Mouse (Mus musculus) small intestine, adult 2 months (tissue): Measurements from ENCODE around the gene Dact2. TPM values are rescaled to one million over a fixed set of nuclear protein-coding genes. Genes with fewer than 3 reads are reported as not detected.

Source experiments
- H3K27ac ChIP-seq: fragments of 200-500 bp; 2 replicates; pipeline ENCODE4 v1.5.1; 2012; ENCODE audit warnings: low read depth, low read length, control low read depth, inconsistent platforms; ENCODE audit not compliant: insufficient read depth
- H3K27me3 ChIP-seq: fragments of 200-500 bp; 2 replicates; pipeline ENCODE4 v1.6.1; 2012; ENCODE audit warnings: mild to moderate bottlenecking, moderate library complexity, low read length, inconsistent platforms; ENCODE audit not compliant: control insufficient read depth, insufficient read depth
- H3K36me3 ChIP-seq: fragments of 200-500 bp; 2 replicates; pipeline ENCODE4 v1.6.1; 2012; ENCODE audit warnings: mild to moderate bottlenecking, low read length, control low read depth, inconsistent platforms; ENCODE audit not compliant: control insufficient read depth, insufficient read depth
- H3K4me1 ChIP-seq: fragments of 200-500 bp; 2 replicates; pipeline ENCODE4 v1.6.1; 2012; ENCODE audit warnings: low read length, inconsistent platforms, mixed read lengths; ENCODE audit not compliant: control insufficient read depth, insufficient read depth, insufficient read length
- H3K4me3 ChIP-seq: fragments of 200-500 bp; 2 replicates; pipeline ENCODE4 v1.5.1; 2012; ENCODE audit warnings: low read depth, mild to moderate bottlenecking, control low read depth, inconsistent platforms, low read length, moderate library complexity
- CTCF ChIP-seq: fragments of 200-500 bp; IDR thresholded peaks from 2 replicates; pipeline ENCODE4 v1.5.1; 2012; ENCODE audit warnings: low read depth, mild to moderate bottlenecking, control low read depth, inconsistent platforms, low read length, moderate library complexity, mixed read lengths; ENCODE audit not compliant: insufficient replicate concordance, insufficient read length; ENCODE audit errors: extremely low read depth
- POLR2A ChIP-seq: fragments of 200-500 bp; IDR thresholded peaks from 2 replicates; pipeline ENCODE4 v1.6.1; 2012; ENCODE audit warnings: low read depth, mild to moderate bottlenecking, control low read depth, inconsistent platforms, low read length, moderate library complexity
- WGBS: fragments of 180-500 bp; shearing (Covaris S2); methylation state at CpG from one replicate; pipeline ENCODE4 v1.1.7; 2018; 5-methylcytosine and 5-hydroxymethylcytosine counted together
- polyA plus RNA-seq: library from polyadenylated mRNA; depleted of rRNA; stranded (reverse); fragments of >200 nt; gene quantifications from 2 replicates; pipeline ENCODE4 v1.2.3, GENCODE M21; 2012

Gene Dact2
- polyA plus RNA-seq, 1 experiment = 43.8 TPM

- TF ChIP-seq CTCF = no peak
- TF ChIP-seq POLR2A = no peak
- 93% methylated on average over 8 of the region's 8 CpGs for WGBS
- H3K27me3 ChIP-seq = no peaks in the 10 kb centered on the region
- no peak overlapping the region for H3K4me3 ChIP-seq
- H3K27ac ChIP-seq = no peak overlapping the region
- no peaks in the 10 kb centered on the region for H3K4me1 ChIP-seq
- H3K36me3 ChIP-seq = no peaks in the 10 kb centered on the region
Measured at GRCm38 (mm10) chr17:14242634-14243033, 38.5 kb upstream of the Dact2 start.

GRCm38 (mm10) chr17:14239960-14240359, 35.9 kb upstream of the Dact2 start:
- no peaks in the 10 kb centered on the region for H3K27me3 ChIP-seq
- no peak overlapping the region for H3K27ac ChIP-seq
- no peaks in the 10 kb centered on the region for H3K36me3 ChIP-seq
- no peak for TF ChIP-seq CTCF
- TF ChIP-seq POLR2A = no peak
- 88% methylated on average over 10 of the region's 10 CpGs for WGBS
- no peak overlapping the region for H3K4me3 ChIP-seq
- peaks cover 11% of the 10 kb centered on the region; the same call in 1 of the 2 replicates for H3K4me1 ChIP-seq

GRCm38 (mm10) chr17:14237134-14237533, 33.0 kb upstream of the Dact2 start:
- TF ChIP-seq CTCF = no peak
- TF ChIP-seq POLR2A = no peak
- no peak overlapping the region for H3K27ac ChIP-seq
- H3K4me3 ChIP-seq = no peak overlapping the region
- no peaks in the 10 kb centered on the region for H3K27me3 ChIP-seq
- 79% methylated on average over 6 of the region's 6 CpGs for whole genome bisulfite sequencing
- no peaks in the 10 kb centered on the region for H3K36me3 ChIP-seq
- peaks cover 16% of the 10 kb centered on the region; the same call in 1 of the 2 replicates for H3K4me1 ChIP-seq

GRCm38 (mm10) chr17:14234774-14235389, 30.8 kb upstream of the Dact2 start:
- no peak for TF ChIP-seq POLR2A
- no peak for TF ChIP-seq CTCF
- peaks cover 26% of the 10 kb centered on the region; the same call in 1 of the 2 replicates for H3K4me1 ChIP-seq
- no peaks in the 10 kb centered on the region for H3K36me3 ChIP-seq
- H3K27ac ChIP-seq = peak overlapping the region; percentile 61
- WGBS = 27% methylated on average over 12 of the region's 12 CpGs
- no peaks in the 10 kb centered on the region for H3K27me3 ChIP-seq
- H3K4me3 ChIP-seq = no peak overlapping the region

GRCm38 (mm10) chr17:14233658-14234057, 29.6 kb upstream of the Dact2 start:
- Histone ChIP-seq H3K27me3 (no peaks in the 10 kb centered on the region), H3K36me3 (no peaks in the 10 kb centered on the region), H3K4me3 (no peak overlapping the region), H3K4me1 (peaks cover 33% of the 10 kb centered on the region; the same call in 1 of the 2 replicates), H3K27ac (no peak overlapping the region)
- WGBS = 14% methylated on average over 4 of the region's 4 CpGs
- TF ChIP-seq CTCF (peak; percentile 68; the same call in 1 of the 2 replicates), POLR2A (no peak)

GRCm38 (mm10) chr17:14232629-14233028, 28.5 kb upstream of the Dact2 start:
- Histone ChIP-seq H3K27me3 (no peaks in the 10 kb centered on the region), H3K4me1 (peaks cover 33% of the 10 kb centered on the region; the same call in 1 of the 2 replicates), H3K36me3 (no peaks in the 10 kb centered on the region), H3K27ac (no peak overlapping the region), H3K4me3 (no peak overlapping the region)
- 54% methylated on average over 3 of the region's 3 CpGs for WGBS
- TF ChIP-seq POLR2A (no peak), CTCF (peak; percentile 79; the same call in 1 of the 2 replicates)

GRCm38 (mm10) chr17:14230698-14231430, 26.8 kb upstream of the Dact2 start:
- Histone ChIP-seq H3K4me3 (no peak overlapping the region), H3K27me3 (no peaks in the 10 kb centered on the region), H3K27ac (no peak overlapping the region), H3K36me3 (no peaks in the 10 kb centered on the region), H3K4me1 (peaks cover 31% of the 10 kb centered on the region; the same call in 1 of the 2 replicates)
- TF ChIP-seq CTCF (no peak), POLR2A (no peak)
- WGBS = 20% methylated on average over 13 of the region's 13 CpGs
